Mouse (Mus musculus): ENCODE results near the gene Cacnb4. TPM values are rescaled to one million over a fixed set of nuclear protein-coding genes. Genes with fewer than 3 reads are reported as not detected.

Gene Cacnb4
- polyA plus RNA-seq, 1 experiment from 2014 or later, result 3.5 TPM

DNA sequence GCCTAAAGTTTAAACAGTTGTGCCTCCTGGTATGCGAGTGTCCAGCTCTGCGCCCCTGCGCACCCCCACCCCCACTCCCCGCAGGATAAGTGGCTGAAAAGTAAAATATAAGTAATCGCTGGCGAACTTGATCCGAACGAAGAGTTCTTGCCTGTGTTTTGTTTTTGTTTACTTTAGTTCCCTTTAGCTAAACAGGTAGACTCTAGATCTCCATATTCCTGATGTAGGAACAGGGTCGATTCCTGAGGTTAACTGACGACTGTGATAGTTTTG is 251.2 kb downstream of the Cacnb4 start:
- ATAC-seq (ENCODE audit: insufficient number of reproducible peaks, insufficient read depth, low FRiP score, low read depth), result no peak
- Histone ChIP-seq H3K4me1 (ENCODE audit: control insufficient read depth, insufficient read depth, low read length) (peaks cover 12% of the 10 kb centered on the region; the same call in 1 of the 2 replicates), H3K4me3 (ENCODE audit: low read depth, low read length) (peak overlapping the region; percentile 81), H3K9ac (replicated peaks; ENCODE audit: low read depth, low read length) (peak overlapping the region; percentile 49), H3K27ac (ENCODE audit: low read length) (peak overlapping the region; percentile 76), H3K27me3 (ENCODE audit: control insufficient read depth, insufficient read depth, low read length) (no peaks in the 10 kb centered on the region), H3K4me2 (replicated peaks; ENCODE audit: low read depth, low read length) (peak overlapping the region; percentile 65), H3K9me3 (ENCODE audit: control insufficient read depth, low read depth, low read length) (no peaks in the 10 kb centered on the region), H3K36me3 (ENCODE audit: control insufficient read depth, insufficient read depth, low read length) (no peaks in the 10 kb centered on the region)
- 11% methylated on average over 10 of the region's 10 CpGs for whole genome bisulfite sequencing

DNA sequence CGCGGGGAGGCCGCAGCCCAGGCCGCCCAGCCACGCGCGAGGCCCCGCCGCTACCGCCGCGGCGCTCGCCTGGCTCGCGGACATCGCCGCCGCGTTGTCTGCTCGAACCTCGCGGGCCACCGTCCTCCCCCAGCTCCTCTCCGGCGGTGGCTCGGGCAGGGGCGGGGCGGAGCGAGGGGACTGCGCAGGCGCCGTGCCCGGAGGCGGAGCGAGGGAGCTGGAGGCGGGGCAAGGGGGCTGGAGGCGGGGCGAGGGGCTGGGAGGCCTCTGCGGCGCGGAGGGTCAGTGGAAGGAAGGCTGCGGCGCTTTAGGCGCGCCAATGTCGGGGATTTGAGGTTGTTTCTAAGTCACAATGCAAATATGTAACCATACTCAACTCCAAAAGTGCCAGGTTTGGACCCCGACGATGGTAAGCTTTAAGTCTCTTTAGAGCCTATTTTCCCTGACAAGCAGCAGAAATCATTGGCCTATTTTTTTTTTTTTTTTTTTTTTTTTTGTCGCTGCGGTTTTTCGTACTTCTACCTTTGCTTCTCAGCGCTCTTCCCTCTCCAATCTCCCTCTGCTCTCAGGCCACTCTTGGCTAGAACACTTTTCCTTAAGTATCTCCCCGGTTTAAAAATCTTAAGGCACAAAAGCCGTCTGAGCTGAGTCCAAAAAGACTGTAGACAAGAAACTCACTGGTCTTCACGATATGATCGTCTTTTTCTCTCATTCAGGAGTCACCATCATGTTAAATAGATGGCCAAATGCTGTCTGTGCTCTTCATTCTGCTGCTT is 251.7 kb downstream of the Cacnb4 start, which contains the start of gene Arl5a:
Arl5a (minus strand) TSS at position 155 of the 776 bp plus-strand sequence.
- Histone ChIP-seq H3K4me2 (replicated peaks; ENCODE audit: low read depth, low read length) (peak within 1 kb of the TSS; percentile 65), H3K27ac (ENCODE audit: low read length) (peak within 1 kb of the TSS; percentile 76), H3K9ac (replicated peaks; ENCODE audit: low read depth, low read length) (peak within 1 kb of the TSS; percentile 83), H3K36me3 (ENCODE audit: control insufficient read depth, insufficient read depth, low read length) (no peaks in the 10 kb centered on the region), H3K4me3 (ENCODE audit: low read depth, low read length) (peak within 1 kb of the TSS; percentile 81), H3K27me3 (ENCODE audit: control insufficient read depth, insufficient read depth, low read length) (no peaks in the 10 kb centered on the region), H3K4me1 (ENCODE audit: control insufficient read depth, insufficient read depth, low read length) (peaks cover 12% of the 10 kb centered on the region; the same call in 1 of the 2 replicates), H3K9me3 (ENCODE audit: control insufficient read depth, low read depth, low read length) (no peaks in the 10 kb centered on the region)
- peak; percentile 95 for ATAC-seq (ENCODE audit: insufficient number of reproducible peaks, insufficient read depth, low FRiP score, low read depth)
- WGBS, result under 1% methylated on average over 54 of the region's 57 CpGs

DNA sequence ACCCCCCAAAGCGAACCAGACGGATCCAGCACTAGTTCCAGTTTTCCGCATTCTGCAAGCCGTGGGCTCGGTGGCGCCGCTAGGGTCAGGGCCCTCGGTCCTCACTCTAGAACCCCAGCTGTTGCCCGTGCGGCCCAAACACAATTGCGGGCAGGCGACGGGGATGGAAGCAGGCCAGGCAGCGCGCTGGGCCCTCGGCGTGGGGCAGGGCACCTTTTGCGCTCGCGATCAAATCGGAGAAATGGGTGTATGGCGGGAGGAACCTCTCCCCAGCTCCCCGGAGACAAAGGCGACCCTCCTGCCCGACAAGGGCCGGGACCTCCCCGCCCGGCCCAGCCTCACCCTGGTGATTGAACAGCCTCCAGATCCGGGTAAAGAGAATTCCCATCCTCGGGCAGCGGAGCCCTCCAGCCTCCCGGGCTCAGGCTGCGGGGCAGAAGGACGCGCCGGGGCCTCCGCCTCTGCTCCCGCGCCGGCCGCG is 252.3 kb downstream of the Cacnb4 start:
- Histone ChIP-seq H3K36me3 (ENCODE audit: control insufficient read depth, insufficient read depth, low read length) (no peaks in the 10 kb centered on the region), H3K4me1 (ENCODE audit: control insufficient read depth, insufficient read depth, low read length) (peaks cover 12% of the 10 kb centered on the region; the same call in 1 of the 2 replicates), H3K27ac (ENCODE audit: low read length) (peak overlapping the region; percentile 76), H3K9ac (replicated peaks; ENCODE audit: low read depth, low read length) (peak overlapping the region; percentile 83), H3K27me3 (ENCODE audit: control insufficient read depth, insufficient read depth, low read length) (no peaks in the 10 kb centered on the region), H3K4me3 (ENCODE audit: low read depth, low read length) (peak overlapping the region; percentile 81), H3K9me3 (ENCODE audit: control insufficient read depth, low read depth, low read length) (no peaks in the 10 kb centered on the region), H3K4me2 (replicated peaks; ENCODE audit: low read depth, low read length) (peak overlapping the region; percentile 51)
- ATAC-seq (ENCODE audit: insufficient number of reproducible peaks, insufficient read depth, low FRiP score, low read depth), result peak; percentile 83; the same call in 1 of the 2 replicates
- under 1% methylated on average over 36 of the region's 42 CpGs for WGBS

DNA sequence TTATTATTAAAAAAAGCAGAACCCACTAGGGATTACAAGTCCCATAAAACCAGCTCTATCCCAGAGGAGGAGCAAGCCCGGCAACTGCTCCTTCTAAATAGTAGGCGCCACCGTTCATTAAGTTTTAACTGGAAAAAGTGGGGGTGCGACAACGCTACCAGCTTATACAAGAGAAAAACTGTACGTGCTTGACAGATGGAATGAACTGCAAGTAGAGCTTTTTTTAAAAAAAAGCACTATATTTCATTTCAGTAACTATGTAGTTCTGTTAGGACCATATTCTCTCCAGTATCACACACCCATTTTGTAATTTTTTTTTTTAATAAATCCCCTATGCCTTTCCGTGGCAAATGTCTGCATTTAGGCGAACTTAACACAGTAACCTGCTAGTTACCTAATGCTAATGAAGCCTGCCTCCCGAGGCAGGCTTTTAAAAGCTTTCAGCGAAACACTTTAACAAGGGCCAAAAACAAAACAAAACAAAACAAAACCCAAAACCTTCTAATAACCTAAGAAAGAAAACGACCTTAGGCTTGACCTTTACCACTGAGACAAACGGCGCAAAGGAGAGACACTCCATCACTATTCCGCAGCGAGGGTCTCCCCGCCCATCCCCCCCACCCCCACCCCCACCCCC is 252.9 kb downstream of the Cacnb4 start:
- Histone ChIP-seq H3K9me3 (ENCODE audit: control insufficient read depth, low read depth, low read length) (no peaks in the 10 kb centered on the region), H3K27ac (ENCODE audit: low read length) (no peak overlapping the region), H3K9ac (replicated peaks; ENCODE audit: low read depth, low read length) (peak overlapping the region; percentile 19; the same call in 1 of the 2 replicates), H3K27me3 (ENCODE audit: control insufficient read depth, insufficient read depth, low read length) (no peaks in the 10 kb centered on the region), H3K36me3 (ENCODE audit: control insufficient read depth, insufficient read depth, low read length) (no peaks in the 10 kb centered on the region), H3K4me3 (ENCODE audit: low read depth, low read length) (peak overlapping the region; percentile 81), H3K4me2 (replicated peaks; ENCODE audit: low read depth, low read length) (peak overlapping the region; percentile 51), H3K4me1 (ENCODE audit: control insufficient read depth, insufficient read depth, low read length) (peaks cover 12% of the 10 kb centered on the region; the same call in 1 of the 2 replicates)
- no peak for ATAC-seq (ENCODE audit: insufficient number of reproducible peaks, insufficient read depth, low FRiP score, low read depth)
- 2% methylated on average over 16 of the region's 16 CpGs for WGBS

DNA sequence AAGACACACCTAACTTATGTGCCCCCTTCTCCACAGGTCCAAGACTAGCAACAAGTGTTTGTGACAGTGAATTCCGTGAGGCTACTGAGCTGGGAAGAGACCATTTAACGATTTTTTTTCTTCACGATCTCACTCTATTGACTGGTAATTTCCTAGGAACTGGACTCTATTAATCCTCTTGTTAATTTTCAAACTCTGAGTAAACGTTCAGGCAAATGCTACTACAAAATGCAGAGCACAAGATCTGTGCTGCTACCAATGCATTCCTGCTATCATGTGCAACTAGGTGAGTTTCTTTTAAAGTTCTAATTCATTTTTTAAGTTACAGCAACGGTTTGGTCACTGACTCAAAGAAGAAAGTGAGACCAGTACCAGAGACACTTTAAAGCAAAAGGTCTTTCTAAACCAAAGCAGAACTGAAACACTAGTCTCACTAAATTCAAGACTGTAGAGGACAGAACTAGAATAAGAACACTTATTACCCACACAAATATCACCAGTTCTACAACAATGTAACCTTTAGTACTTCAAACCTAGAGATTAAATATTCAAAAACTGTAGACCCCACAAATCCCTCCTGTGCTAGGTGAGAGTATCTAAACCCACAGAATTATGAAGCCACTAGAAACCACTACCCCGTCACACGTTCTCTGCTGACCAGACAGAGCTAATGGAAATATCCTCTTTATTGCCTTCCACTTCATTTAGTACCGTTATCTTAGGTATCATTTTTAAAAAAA is 253.6 kb downstream of the Cacnb4 start:
- Histone ChIP-seq H3K4me3 (ENCODE audit: low read depth, low read length) (peak overlapping the region; percentile 81), H3K36me3 (ENCODE audit: control insufficient read depth, insufficient read depth, low read length) (no peaks in the 10 kb centered on the region), H3K27ac (ENCODE audit: low read length) (no peak overlapping the region), H3K27me3 (ENCODE audit: control insufficient read depth, insufficient read depth, low read length) (no peaks in the 10 kb centered on the region), H3K4me1 (ENCODE audit: control insufficient read depth, insufficient read depth, low read length) (peaks cover 12% of the 10 kb centered on the region; the same call in 1 of the 2 replicates), H3K9ac (replicated peaks; ENCODE audit: low read depth, low read length) (0 out of 2 replicates have a peak overlapping the region, but pooled peaks have one; percentile 19), H3K9me3 (ENCODE audit: control insufficient read depth, low read depth, low read length) (no peaks in the 10 kb centered on the region), H3K4me2 (replicated peaks; ENCODE audit: low read depth, low read length) (peak overlapping the region; percentile 51)
- WGBS, result 37% methylated on average over 8 of the region's 8 CpGs
- ATAC-seq (ENCODE audit: insufficient number of reproducible peaks, insufficient read depth, low FRiP score, low read depth), result no peak

DNA sequence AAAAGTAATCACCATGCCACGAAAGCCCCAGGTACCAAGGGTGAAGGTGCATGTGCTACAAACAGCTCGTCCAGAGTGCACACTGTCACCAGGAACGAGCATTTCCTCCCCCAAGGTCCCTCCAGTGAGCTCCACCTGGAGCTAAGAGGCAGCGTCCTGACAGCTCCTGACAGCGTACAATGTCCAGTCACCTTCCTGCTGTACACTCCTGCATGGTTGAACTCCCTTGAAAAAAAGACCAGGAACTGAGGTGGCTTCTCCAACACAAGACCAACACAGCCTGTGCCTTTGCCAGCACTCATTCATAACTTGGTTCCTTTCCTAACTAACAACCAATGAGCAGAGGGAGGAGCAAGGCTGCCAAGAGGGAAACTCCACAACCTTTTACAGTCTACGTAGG is 255.4 kb downstream of the Cacnb4 start:
- Histone ChIP-seq H3K27me3 (ENCODE audit: control insufficient read depth, insufficient read depth, low read length) (no peaks in the 10 kb centered on the region), H3K4me2 (replicated peaks; ENCODE audit: low read depth, low read length) (no peak overlapping the region), H3K36me3 (ENCODE audit: control insufficient read depth, insufficient read depth, low read length) (peaks cover under 1% of the 10 kb centered on the region), H3K9me3 (ENCODE audit: control insufficient read depth, low read depth, low read length) (no peaks in the 10 kb centered on the region; the same call in 1 of the 2 replicates), H3K4me3 (ENCODE audit: low read depth, low read length) (no peak overlapping the region), H3K27ac (ENCODE audit: low read length) (no peak overlapping the region), H3K4me1 (ENCODE audit: control insufficient read depth, insufficient read depth, low read length) (peaks cover 12% of the 10 kb centered on the region; the same call in 1 of the 2 replicates), H3K9ac (replicated peaks; ENCODE audit: low read depth, low read length) (no peak overlapping the region)
- ATAC-seq (ENCODE audit: insufficient number of reproducible peaks, insufficient read depth, low FRiP score, low read depth), result no peak
- 55% methylated on average over 6 of the region's 6 CpGs for WGBS

DNA sequence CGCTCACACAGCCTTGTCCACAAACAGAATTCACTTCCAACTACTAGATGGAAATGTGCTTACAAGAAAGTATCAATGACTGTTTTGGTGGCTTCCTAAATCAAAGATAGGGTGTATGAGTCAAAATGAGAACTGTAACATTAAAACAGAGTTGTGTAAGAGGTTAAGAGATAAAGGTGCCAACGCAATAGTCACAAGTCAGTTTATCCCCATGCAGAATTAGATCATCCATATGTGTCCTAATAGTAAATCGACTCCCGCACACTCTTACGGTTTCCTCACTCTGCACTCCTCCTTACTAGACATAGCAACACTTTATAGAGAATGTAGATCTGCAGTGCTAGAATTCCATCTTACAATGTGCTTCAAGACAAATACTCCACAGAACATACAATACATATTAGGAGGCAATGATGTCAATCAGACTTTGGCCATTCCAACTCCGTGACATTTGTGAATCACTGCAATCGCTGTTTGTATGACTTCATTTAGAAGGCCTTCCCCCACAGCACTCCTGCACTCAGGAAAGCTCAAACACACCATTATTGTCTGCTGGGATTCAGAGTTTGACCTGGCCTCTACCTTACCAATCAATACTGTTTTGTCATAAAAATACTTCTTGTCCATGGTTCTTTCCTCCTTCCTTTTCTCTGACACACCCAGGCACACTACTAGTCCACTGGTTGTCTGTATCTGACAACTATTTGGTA is 256.5 kb downstream of the Cacnb4 start:
- WGBS, result 85% methylated on average over 7 of the region's 7 CpGs
- Histone ChIP-seq H3K4me2 (replicated peaks; ENCODE audit: low read depth, low read length) (no peak overlapping the region), H3K9ac (replicated peaks; ENCODE audit: low read depth, low read length) (no peak overlapping the region), H3K9me3 (ENCODE audit: control insufficient read depth, low read depth, low read length) (peaks cover 9% of the 10 kb centered on the region; the same call in 1 of the 2 replicates), H3K4me3 (ENCODE audit: low read depth, low read length) (no peak overlapping the region), H3K36me3 (ENCODE audit: control insufficient read depth, insufficient read depth, low read length) (peaks cover 8% of the 10 kb centered on the region), H3K27me3 (ENCODE audit: control insufficient read depth, insufficient read depth, low read length) (no peaks in the 10 kb centered on the region), H3K4me1 (ENCODE audit: control insufficient read depth, insufficient read depth, low read length) (peaks cover 12% of the 10 kb centered on the region; the same call in 1 of the 2 replicates), H3K27ac (ENCODE audit: low read length) (no peak overlapping the region)
- ATAC-seq (ENCODE audit: insufficient number of reproducible peaks, insufficient read depth, low FRiP score, low read depth), result no peak
